Mouse (Mus musculus) spleen, adult 2 months (tissue): ENCODE measurements at regions not wholly inside any gene's neighbourhood (a gene's known extent, or its start where the extent isn't known, plus 50 kb on each side); places are given as distances from the start of the nearest gene placed in this dataset.

ENCODE experiments used
- CTCF ChIP-seq: fragments of 200-500 bp; IDR thresholded peaks from 2 replicates; pipeline ENCODE4 v1.5.1; 2011; ENCODE audit warnings: mild to moderate bottlenecking, inconsistent platforms; ENCODE audit not compliant: insufficient read depth, insufficient read length, insufficient replicate concordance; ENCODE audit errors: extremely low read depth
- POLR2A ChIP-seq: fragments of 200-500 bp; IDR thresholded peaks from 2 replicates; pipeline ENCODE4 v1.6.1; 2011; ENCODE audit warnings: low read depth, low read length, inconsistent platforms

DNA sequence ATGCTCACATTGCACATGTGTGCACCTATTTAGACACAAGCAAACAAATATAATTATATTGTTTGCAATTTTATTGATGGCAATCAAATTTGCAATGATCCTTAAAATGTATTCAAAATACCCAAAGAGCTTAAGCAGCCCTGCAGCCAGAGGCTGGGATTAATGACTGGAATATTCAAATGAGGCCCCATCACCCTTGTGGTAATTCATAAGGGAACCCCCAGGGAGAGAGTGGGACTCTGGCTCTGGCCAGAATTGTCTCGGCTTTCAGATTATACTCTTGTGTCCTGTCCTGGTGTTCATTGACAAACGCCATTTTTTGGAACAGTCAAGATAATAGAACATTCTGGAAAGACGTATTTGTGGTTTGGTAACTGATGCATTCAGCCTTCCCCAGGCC, 133.5 kb downstream of the Vrk1 start:
- TF ChIP-seq CTCF (no peak), POLR2A (no peak)
